Mouse (Mus musculus): ENCODE data around the gene 4930503B20Rik. TPM values are rescaled to one million over a fixed set of nuclear protein-coding genes. Genes with fewer than 3 reads are reported as not detected.

The 4930503B20Rik gene
- polyA plus RNA-seq, 1 experiment from 2014 or later = not detected

GRCm38 (mm10) chr3:146611261-146611660, 39.9 kb downstream of the 4930503B20Rik start:
- no peak for TF ChIP-seq CTCF (IDR thresholded peaks at IDR 0.05; ENCODE audit: low read depth)
- no peaks in the 10 kb centered on the region for H3K27me3 ChIP-seq (ENCODE audit: insufficient read depth, low read length)
- no peak overlapping the region for H3K4me3 ChIP-seq (replicated peaks; ENCODE audit: low read depth, low read length)
- DNase-seq (ENCODE audit: low spot score) (no peak), ATAC-seq (replicated peaks; ENCODE audit: low FRiP score, low read depth) (no peak)
- no peak overlapping the region for H3K4me2 ChIP-seq (ENCODE audit: low read length)
- WGBS = 81% methylated on average over 4 of the region's 4 CpGs
- no peak overlapping the region for H3K27ac ChIP-seq
- no peaks in the 10 kb centered on the region for H3K36me3 ChIP-seq (ENCODE audit: insufficient read depth, low read length)
- no peak overlapping the region for H3K9ac ChIP-seq (ENCODE audit: low read depth, low read length)
- no peaks in the 10 kb centered on the region for H3K9me3 ChIP-seq (replicated peaks; ENCODE audit: low read length)
- H3K4me1 ChIP-seq (replicated peaks; ENCODE audit: insufficient read depth, low read length) = no peaks in the 10 kb centered on the region

GRCm38 (mm10) chr3:146610322-146610721, 40.8 kb downstream of the 4930503B20Rik start:
- no peak for TF ChIP-seq CTCF (IDR thresholded peaks at IDR 0.05; ENCODE audit: low read depth)
- Histone ChIP-seq H3K4me3 (replicated peaks; ENCODE audit: low read depth, low read length) (no peak overlapping the region), H3K9ac (ENCODE audit: low read depth, low read length) (no peak overlapping the region), H3K27ac (no peak overlapping the region), H3K4me2 (ENCODE audit: low read length) (no peak overlapping the region), H3K36me3 (ENCODE audit: insufficient read depth, low read length) (no peaks in the 10 kb centered on the region), H3K9me3 (replicated peaks; ENCODE audit: low read length) (no peaks in the 10 kb centered on the region), H3K27me3 (ENCODE audit: insufficient read depth, low read length) (no peaks in the 10 kb centered on the region), H3K4me1 (replicated peaks; ENCODE audit: insufficient read depth, low read length) (no peaks in the 10 kb centered on the region)
- DNase-seq (ENCODE audit: low spot score) (no peak), ATAC-seq (replicated peaks; ENCODE audit: low FRiP score, low read depth) (no peak)
- 76% methylated on average over 10 of the region's 10 CpGs for WGBS

GRCm38 (mm10) chr3:146607368-146607767, 43.7 kb downstream of the 4930503B20Rik start:
- ATAC-seq (replicated peaks; ENCODE audit: low FRiP score, low read depth) (no peak), DNase-seq (ENCODE audit: low spot score) (no peak)
- Histone ChIP-seq H3K4me2 (ENCODE audit: low read length) (no peak overlapping the region), H3K9ac (ENCODE audit: low read depth, low read length) (no peak overlapping the region), H3K4me3 (replicated peaks; ENCODE audit: low read depth, low read length) (no peak overlapping the region), H3K9me3 (replicated peaks; ENCODE audit: low read length) (no peaks in the 10 kb centered on the region), H3K36me3 (ENCODE audit: insufficient read depth, low read length) (no peaks in the 10 kb centered on the region), H3K27me3 (ENCODE audit: insufficient read depth, low read length) (no peaks in the 10 kb centered on the region), H3K4me1 (replicated peaks; ENCODE audit: insufficient read depth, low read length) (no peaks in the 10 kb centered on the region), H3K27ac (no peak overlapping the region)
- 13% methylated on average over 1 of the region's 1 CpGs for WGBS
- TF ChIP-seq CTCF (IDR thresholded peaks at IDR 0.05; ENCODE audit: low read depth) = no peak

- Histone ChIP-seq H3K27ac (no peak overlapping the region), H3K4me1 (replicated peaks; ENCODE audit: insufficient read depth, low read length) (no peaks in the 10 kb centered on the region), H3K4me3 (replicated peaks; ENCODE audit: low read depth, low read length) (no peak overlapping the region), H3K9ac (ENCODE audit: low read depth, low read length) (no peak overlapping the region), H3K4me2 (ENCODE audit: low read length) (no peak overlapping the region), H3K36me3 (ENCODE audit: insufficient read depth, low read length) (no peaks in the 10 kb centered on the region), H3K9me3 (replicated peaks; ENCODE audit: low read length) (no peaks in the 10 kb centered on the region), H3K27me3 (ENCODE audit: insufficient read depth, low read length) (no peaks in the 10 kb centered on the region)
- DNase-seq (ENCODE audit: low spot score) (no peak), ATAC-seq (replicated peaks; ENCODE audit: low FRiP score, low read depth) (no peak)
- 80% methylated on average over 9 of the region's 9 CpGs for WGBS
- no peak for TF ChIP-seq CTCF (IDR thresholded peaks at IDR 0.05; ENCODE audit: low read depth)
Observed at GRCm38 (mm10) chr3:146604647-146605046, 46.5 kb downstream of the 4930503B20Rik start.

- Histone ChIP-seq H3K36me3 (ENCODE audit: insufficient read depth, low read length) (no peaks in the 10 kb centered on the region), H3K4me1 (replicated peaks; ENCODE audit: insufficient read depth, low read length) (no peaks in the 10 kb centered on the region), H3K4me3 (replicated peaks; ENCODE audit: low read depth, low read length) (no peak overlapping the region), H3K9ac (ENCODE audit: low read depth, low read length) (no peak overlapping the region), H3K9me3 (replicated peaks; ENCODE audit: low read length) (no peaks in the 10 kb centered on the region), H3K27me3 (ENCODE audit: insufficient read depth, low read length) (no peaks in the 10 kb centered on the region), H3K4me2 (ENCODE audit: low read length) (no peak overlapping the region), H3K27ac (no peak overlapping the region)
- ATAC-seq (replicated peaks; ENCODE audit: low FRiP score, low read depth) (no peak), DNase-seq (ENCODE audit: low spot score) (no peak)
- TF ChIP-seq CTCF (IDR thresholded peaks at IDR 0.05; ENCODE audit: low read depth) = no peak
- WGBS = 92% methylated on average over 3 of the region's 3 CpGs
Observed at GRCm38 (mm10) chr3:146602531-146602930, 48.6 kb downstream of the 4930503B20Rik start.

GRCm38 (mm10) chr3:146601205-146601604, 49.9 kb downstream of the 4930503B20Rik start:
- no peaks in the 10 kb centered on the region for H3K9me3 ChIP-seq (replicated peaks; ENCODE audit: low read length)
- DNase-seq (ENCODE audit: low spot score) (no peak), ATAC-seq (replicated peaks; ENCODE audit: low FRiP score, low read depth) (no peak)
- 89% methylated on average over 2 of the region's 2 CpGs for WGBS
- no peaks in the 10 kb centered on the region for H3K27me3 ChIP-seq (ENCODE audit: insufficient read depth, low read length)
- H3K4me2 ChIP-seq (ENCODE audit: low read length) = no peak overlapping the region
- H3K36me3 ChIP-seq (ENCODE audit: insufficient read depth, low read length) = no peaks in the 10 kb centered on the region
- H3K9ac ChIP-seq (ENCODE audit: low read depth, low read length) = no peak overlapping the region
- no peaks in the 10 kb centered on the region for H3K4me1 ChIP-seq (replicated peaks; ENCODE audit: insufficient read depth, low read length)
- no peak overlapping the region for H3K27ac ChIP-seq
- TF ChIP-seq CTCF (IDR thresholded peaks at IDR 0.05; ENCODE audit: low read depth) = no peak
- no peak overlapping the region for H3K4me3 ChIP-seq (replicated peaks; ENCODE audit: low read depth, low read length)

GRCm38 (mm10) chr3:146599198-146599900, 51.8 kb downstream of the 4930503B20Rik start:
- 77% methylated on average over 6 of the region's 6 CpGs for WGBS

More at GRCm38 (mm10) chr3:146599198-146599900, 51.8 kb downstream of the 4930503B20Rik start:
- Histone ChIP-seq H3K9ac (ENCODE audit: low read depth, low read length) (no peak overlapping the region), H3K4me1 (replicated peaks; ENCODE audit: insufficient read depth, low read length) (no peaks in the 10 kb centered on the region), H3K27ac (no peak overlapping the region), H3K4me2 (ENCODE audit: low read length) (no peak overlapping the region), H3K36me3 (ENCODE audit: insufficient read depth, low read length) (no peaks in the 10 kb centered on the region), H3K4me3 (replicated peaks; ENCODE audit: low read depth, low read length) (no peak overlapping the region), H3K27me3 (ENCODE audit: insufficient read depth, low read length) (no peaks in the 10 kb centered on the region), H3K9me3 (replicated peaks; ENCODE audit: low read length) (no peaks in the 10 kb centered on the region)
- no peak for TF ChIP-seq CTCF (IDR thresholded peaks at IDR 0.05; ENCODE audit: low read depth)
- ATAC-seq (replicated peaks; ENCODE audit: low FRiP score, low read depth) (no peak), DNase-seq (ENCODE audit: low spot score) (no peak)

Data from kidney, postnatal 0 days (tissue).